Mouse (Mus musculus): Measurements from ENCODE around the gene Eps8l1.
"Not testable (repeated sequence)": the region's sequence is repeated elsewhere in the genome, so short reads cannot be mapped to it uniquely, and the experiment has no call there.

The Eps8l1 gene

DNA sequence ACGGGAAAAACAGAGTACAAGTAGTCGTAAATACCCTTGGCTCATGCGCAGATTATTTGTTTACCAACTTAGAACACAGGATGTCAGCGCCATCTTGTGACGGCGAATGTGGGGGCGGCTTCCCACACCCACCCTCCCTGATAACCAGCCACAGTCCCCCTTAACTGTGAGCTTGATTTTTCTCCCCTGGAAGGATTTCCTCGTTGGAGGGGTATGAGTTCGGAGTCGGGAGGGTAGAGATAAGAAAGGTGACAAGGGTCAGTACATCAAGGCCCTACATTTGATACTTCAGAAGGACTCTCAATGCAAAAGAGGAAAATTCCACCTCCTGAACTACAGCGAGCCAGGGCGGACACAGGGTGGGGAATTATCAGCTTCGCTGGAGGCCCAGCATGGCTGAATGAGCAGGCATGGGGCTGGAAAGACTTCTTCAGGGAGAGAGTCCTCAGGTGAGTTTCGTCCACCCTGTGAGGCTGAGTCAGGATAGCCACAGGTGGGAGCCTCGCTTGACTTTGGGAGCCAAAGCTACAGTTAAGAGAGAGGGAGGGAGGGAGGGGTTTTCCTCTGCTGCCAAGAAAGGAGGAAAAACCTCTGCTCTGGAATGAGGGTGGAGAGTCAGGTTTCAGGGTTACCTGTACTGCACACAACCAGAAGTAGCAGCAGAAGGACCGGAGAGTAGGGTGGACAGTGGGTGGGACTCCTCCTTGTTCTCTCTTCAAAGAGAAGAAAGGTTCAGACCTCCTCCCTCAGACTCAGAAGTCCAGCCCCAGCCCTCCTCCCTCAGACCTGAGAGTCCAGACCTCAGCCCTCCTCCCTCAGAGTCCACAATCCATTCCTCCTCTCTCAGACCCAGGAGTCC is at the start of gene Eps8l1:
TSS of gene Eps8l1 (plus strand) at position 99 of the 859 bp plus-strand sequence.
- DNase-seq (ENCODE audit: low spot score), result no peak

DNA sequence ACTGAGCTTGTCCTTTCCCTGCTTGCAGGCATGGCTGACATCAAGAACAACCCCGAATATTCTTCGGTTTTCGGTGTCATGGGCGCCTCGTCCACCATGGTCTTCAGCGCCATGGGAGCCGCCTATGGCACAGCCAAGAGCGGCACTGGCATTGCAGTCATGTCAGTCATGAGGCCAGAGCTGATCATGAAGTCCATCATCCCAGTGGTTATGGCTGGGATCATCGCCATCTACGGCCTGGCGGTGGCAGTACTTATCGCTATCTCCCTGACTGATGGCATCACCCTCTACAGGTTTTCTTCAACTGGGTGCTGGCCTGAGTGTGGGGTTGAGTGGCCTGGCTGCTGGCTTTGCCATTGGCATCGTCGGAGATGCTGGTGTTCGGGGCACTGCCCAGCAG is 48.1 kb upstream of the Eps8l1 start:
- DNase-seq (ENCODE audit: low spot score), result not testable (repeated sequence)

DNA sequence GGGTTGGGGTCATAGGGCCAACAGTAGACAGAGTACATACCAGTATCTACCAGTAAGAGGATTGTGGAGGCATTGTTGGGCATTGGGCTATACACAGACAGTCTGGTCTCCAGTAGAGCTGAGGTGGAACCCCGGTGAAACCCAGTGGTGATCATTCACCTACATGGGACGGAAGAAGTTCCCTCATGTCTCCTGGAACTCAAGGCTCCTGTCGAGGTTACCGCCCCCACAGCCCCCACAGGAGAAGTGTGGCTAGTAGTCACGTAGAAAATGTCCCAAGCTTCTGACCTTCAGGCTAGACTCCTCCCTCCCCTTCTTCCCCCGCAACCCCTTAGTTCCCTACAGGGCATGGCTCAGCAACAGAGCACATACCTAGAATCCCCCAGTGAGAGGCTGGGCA is 40.8 kb upstream of the Eps8l1 start:
- no peak for DNase-seq (ENCODE audit: low spot score)

DNA sequence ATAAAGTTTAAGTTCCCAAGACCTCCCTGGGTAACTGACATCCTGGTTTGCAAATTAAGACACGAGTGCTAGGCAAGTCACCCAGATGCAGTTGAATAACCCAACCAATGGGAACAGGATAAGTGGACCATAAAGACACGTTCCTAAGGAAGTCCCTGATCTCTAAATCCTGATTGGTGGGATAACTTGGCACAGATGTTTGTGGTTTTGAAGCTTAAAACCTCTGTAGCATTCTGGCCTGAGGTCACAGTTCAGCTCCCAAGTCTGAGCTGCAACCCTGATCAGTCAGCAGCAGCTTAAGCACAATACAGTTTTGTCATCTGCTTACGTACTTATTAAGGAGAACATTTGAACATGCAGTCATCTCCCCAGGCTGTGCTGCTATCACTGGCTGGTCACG is 40.2 kb upstream of the Eps8l1 start:
- DNase-seq (ENCODE audit: low spot score), result no peak

DNA sequence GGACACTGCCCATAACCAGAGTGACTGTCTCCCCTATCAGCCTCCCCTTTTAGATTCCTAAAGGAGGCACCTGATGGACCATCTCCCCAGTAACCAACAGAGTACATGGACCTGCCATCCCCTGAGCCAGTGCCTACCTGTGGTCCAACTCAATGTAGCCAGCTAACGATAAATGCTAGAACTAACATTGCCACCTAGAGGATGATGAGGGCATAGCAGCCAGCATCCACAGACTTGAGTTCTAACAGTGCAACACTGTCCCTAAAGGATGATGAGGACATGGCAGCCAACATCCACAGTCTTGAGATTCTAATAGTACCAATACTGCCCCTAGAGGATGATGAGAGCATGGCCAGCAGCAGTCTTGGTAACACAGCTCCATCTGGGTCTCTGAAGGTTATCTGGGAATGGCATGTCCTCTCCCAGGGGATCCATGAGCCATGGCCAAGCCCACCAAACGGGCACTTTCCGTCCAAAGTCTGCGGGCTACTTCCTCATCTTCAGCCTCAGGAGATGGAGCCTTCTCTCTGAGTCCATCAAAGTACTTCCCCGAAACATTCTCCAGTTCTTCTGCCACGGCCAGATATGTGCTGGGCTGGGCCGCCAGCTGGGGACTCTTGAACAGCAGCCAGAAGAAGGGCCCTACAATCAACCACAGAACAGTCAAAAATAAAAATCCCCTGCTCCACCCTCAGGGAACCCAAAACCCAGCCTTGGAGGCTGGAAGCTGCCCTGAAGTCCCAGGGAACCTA is 33.1 kb upstream of the Eps8l1 start:
- DNase-seq (ENCODE audit: low spot score), result peak; percentile 75

DNA sequence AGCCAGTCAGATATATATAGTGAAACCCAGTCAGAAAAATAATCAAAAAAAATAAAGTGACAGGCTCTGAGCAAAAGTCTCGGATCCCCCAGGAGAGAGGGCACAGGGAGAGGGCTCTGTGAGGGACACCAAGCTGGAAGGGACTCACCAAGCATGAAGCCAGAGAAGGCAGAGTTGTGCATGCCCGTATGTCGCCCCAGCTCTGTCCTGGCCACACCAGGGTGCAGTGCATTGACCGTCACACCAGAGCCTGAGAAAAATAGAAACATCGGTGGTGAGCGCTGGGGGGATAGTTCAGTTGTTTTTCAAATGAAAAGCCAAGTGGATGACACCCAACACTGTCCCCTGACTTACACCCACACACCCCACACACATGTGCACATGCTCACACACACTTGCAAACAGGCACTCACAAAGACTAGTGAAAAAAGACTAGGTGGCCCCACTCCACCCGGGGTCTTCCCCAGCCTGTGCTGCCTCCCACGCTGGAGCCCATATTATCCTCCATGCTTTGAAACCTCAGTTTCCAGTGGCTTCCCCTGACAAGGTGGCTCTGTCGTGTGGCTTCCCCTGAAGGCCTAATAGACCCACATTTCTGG is 30.1 kb upstream of the Eps8l1 start:
- no peak for DNase-seq (ENCODE audit: low spot score)

DNA sequence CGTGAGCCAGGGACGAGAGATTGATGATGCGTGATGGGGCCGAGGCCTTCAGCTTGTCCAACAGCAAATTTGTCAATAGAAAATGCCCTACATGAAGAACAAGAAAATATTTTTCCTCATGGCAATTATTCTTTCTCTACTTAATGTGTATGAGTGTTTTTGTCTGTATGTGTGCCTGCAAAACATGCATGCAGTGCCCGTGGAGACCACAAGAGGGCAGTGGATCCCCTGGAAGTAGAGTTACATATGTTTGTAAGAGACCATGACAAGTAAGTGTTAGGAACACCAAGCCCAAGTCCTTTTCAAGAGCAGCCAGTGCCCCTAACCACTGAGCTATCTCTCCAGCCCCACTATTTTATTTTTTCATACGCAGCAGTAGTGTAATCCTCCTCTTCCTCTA is 28.9 kb upstream of the Eps8l1 start:
- peak; percentile 61 for DNase-seq (ENCODE audit: low spot score)

DNA sequence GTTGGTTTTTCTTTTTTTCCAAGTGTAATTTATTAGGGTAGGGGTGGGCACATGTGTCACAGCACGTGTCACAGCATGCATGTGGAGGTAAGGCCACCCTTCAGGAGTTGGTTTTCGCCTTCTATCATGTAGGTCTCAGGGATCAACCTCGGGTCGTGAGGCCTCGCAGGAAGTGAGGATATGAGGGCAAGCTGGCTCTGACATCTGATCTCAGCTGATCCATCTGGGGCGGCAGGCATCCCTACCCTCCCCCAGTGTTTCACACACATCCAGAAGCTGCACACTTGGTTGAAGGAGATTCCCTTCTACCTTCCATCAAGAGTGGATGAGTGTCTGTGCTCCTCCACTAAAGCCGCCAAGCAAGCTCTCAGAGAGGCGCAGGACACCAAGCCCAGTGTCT is 28.4 kb upstream of the Eps8l1 start:
- no peak for DNase-seq (ENCODE audit: low spot score)

DNA sequence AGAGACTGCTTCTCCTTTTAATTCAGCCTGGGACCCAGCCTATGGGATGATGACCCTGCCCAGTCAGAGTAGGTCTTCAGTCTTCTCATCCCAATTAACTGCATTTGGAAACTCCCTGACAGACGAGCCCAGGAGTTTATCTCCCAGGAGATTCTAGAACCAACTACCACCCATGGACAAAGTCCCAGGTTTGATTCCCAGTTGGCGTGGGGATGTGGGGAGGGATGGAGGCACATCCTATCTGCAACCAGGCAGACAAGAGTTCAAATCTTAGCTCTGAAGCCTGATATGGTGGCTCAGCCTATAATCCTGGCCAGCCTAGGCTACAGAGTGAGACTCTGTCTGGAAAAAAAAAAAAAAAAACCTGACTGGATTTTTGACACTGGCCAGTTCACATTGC is 22.8 kb upstream of the Eps8l1 start:
- DNase-seq (ENCODE audit: low spot score), result no peak

DNA sequence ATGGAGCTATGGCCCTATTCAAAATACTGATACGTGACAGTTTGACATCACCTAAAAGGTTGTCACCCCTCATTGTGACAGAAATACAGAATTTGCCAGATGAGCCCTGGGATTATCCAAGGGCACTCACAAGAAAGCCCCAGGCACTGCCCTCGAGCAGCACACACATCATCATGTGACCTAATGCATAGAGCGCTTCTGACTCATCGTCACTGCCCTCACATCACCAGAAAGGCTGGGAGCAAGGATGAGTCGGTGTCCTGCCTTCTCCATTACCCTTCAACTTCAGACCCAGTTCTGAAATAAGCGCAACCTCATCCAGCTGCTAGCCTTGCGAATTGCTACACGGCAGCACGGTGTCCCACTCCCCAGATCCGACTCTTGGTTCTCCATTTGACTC is 19.9 kb upstream of the Eps8l1 start:
- no peak for DNase-seq (ENCODE audit: low spot score)

DNA sequence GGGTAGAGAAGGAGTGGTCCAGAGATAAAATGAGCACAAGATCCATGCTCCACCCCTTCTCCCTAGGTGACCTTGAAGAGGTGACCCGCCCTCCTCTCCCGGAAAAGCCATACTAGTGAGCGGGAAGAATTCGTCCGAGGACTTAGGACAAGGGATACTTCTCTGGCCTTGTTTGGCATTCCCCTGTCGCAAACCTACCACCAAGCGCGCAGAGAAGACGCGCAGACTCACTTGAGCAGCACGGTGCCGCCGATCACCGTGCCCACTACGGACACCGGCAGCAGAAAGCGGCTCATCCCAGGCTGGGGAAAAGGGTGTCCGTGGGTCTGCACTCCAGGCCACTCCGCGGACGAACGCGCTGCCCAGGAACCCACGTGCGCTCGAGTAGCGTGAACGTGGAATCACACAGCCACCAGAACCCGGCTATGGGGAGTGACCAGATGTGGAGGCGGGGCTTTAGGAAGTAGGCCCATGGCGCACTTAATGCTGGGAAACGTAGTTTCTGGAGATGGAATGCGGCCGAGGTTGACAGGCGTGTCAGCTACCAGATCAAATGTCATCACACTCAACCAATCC is 15.2 kb upstream of the Eps8l1 start, which contains the start of gene Rdh13:
TSS of gene Rdh13 (minus strand) at position 434 of the 576 bp plus-strand sequence.
- DNase-seq (ENCODE audit: low spot score), result peak; percentile 68

DNA sequence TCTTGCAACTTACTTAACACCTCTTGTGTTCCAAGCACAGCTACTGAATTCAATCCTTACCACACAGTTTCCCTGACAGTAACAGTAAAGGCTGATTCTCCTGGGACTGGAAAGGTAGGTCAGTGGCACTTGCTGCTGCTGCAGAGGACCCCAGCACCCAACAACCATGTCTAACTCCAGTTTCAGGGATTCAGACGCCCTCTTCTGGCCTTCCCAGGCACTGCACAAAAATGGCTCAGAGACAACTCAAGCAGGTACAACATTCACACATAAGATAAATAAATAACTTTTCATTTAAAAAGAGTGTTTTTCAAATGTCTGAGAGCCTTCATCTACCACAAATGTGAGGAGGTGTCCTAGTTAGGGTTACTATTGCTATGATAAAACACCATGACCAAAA is 13.3 kb upstream of the Eps8l1 start:
- no peak for DNase-seq (ENCODE audit: low spot score)

DNA sequence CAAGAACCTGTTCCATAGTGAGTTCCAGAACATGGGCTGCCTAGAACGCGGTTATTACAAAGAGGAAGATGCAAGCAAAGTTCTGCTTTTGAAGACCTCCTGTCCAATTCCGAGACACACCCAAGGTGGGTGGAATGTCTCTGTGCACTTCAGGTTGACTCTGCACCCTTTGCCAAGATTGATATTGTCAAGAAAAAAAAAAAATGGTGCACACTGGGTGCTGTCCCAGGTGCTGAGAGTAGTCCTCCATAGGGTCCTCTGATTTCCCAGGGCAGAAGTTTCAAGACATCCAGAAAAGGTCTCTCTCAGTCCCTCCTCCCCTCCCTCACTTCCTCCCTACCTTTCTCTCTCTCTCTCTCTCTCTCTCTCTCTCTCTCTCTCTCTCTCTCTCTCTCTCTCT is 12.0 kb upstream of the Eps8l1 start:
- no peak for DNase-seq (ENCODE audit: low spot score)

DNA sequence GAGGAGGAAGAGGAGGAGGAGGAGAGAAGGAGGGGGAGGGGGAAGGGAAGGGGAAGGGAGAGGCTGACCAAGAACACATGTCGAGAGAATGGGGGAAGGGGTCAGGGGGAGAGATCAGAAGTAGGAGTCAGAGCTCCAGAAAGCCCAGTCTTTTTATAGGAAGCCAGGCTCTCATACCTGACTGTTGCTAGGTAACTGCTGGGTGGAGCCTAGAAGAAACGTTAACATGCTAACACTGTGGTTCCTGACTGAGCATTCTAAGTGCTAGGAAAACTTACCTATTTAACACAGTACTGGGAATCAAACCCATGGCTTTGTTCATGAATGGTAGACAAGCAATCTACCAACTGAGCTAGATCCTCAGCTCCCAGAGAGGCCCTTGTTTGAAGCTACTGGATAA is 11.3 kb upstream of the Eps8l1 start:
- DNase-seq (ENCODE audit: low spot score), result no peak

DNA sequence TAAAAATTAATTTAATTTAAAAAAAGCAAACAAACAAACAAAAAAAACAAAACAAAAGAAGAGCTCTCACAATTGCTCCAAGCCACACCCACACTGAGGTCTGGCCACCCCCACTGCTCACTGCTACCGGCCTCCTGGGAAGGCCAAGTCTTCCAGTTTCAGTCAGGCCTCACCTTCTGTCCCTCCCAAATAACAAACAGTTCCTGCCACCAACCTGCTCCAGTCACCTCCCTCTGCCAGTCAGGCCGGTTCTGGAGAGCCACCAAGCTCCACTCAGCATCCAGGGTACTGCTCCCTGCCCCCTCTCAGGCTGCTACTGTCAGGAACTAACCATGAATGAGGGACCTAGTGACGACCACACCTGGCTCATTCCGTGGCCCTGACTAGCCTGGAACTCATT is 7.8 kb upstream of the Eps8l1 start:
- DNase-seq (ENCODE audit: low spot score), result no peak

DNA sequence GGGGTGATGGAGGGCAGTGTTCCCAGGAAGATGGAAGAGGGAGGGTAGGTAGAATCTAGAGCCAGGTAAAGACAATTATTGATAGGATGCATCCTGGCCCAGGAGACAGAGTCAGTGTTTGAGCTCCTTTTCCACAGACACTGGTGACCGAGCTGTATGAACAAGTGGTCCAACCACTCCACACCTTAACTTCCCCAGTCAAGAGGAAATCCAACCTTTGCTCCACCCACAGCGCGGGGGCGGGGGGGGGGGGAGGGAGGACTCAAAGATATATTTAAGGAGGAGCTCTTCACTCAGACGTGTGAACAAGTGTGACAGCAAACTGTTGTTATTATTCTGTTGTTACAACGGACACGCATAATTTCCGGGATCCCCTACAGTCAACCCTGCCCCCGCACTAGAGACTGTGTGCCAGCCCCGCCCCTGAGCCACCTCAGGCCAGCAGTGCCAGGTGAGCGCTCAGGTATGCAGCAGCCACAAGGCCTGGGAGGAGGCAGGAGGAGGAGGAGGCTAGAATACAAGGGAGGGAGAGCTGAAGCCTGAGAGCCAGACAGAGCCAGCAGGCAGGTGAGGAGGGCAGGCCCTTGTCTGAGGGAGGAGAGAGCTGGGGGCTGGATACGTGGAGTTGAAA is 3.8 kb downstream of the Eps8l1 start:
- DNase-seq (ENCODE audit: low spot score), result no peak

DNA sequence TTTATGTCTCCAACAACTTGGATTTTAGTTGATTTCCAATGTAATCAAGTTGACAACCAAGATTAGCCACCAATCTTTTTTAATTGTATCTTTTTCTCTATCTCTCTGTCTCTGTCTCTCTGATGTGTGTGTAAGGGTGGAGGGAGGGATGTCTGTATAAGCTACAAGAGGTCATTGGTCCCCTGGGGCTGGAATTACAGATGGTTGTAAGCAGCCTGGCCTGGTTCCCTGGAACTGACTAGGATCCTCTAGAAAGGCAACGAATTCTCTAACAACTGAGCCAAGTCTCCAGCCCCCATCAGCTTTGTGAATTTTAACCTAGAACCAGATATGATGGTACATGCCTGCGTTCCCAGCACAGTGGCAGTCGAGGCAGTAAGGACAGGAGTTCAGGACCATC is 7.3 kb downstream of the Eps8l1 start:
- DNase-seq (ENCODE audit: low spot score), result no peak

DNA sequence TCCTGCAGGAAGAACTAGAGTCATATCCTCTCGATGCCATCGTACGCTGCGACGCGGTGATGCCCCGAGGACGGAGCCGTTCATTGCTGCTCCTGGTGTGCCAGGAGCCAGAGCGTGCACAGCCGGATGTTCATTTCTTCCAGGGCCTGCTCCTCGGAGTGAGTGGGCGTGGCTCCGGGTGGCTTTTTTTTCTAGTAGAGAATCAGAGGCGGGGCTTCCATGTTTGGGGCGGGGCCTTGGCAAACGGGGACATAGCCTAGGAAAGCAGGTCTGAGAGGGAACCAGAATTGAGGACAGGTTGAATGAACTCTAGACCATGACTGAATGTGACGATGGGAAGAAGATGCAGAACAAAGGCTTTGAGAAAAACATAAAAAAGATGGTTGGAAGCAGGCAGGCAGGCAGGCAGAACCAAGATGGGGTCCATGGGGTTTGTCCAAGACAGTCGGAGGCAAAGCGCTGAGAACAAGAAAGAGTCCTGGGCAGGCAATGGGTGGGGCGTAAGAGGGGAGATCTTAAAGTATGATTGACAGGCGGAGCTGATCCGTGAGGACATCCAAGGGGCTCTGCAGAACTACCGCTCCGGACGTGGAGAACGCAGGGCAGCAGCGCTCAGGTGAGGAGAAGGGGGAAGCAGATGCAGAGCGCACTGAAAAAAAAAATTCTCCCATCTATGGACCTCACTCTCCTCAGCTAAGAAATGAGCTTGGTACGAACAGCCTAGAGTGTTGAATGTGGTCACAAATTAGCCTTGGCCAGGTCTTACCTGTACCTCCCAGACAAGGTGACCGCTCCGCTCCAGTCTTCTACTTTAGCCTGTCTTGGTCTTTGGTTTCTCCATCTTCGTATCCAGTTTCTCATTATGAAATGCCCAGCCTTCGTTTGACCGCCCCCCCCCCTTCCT is 10.1 kb downstream of the Eps8l1 start:
- no peak for DNase-seq (ENCODE audit: low spot score)

DNA sequence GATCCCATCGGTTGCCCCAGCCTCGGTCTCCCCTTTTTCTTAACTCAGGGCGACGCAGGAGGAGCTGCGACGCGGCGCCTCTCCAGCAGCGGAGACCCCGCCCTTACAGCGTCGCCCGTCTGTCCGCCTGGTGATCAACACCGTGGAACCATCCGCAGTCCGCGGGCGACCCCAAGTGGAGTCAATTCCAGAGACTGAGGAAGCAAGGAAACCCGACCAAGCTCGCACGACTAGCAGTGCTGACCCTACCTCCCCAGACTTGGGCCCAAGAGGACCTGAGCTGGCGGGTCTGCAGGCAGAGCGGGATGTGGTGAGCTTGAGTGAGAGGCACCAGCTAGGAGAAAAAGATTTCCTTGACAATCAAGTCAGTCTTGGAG is 10.7 kb downstream of the Eps8l1 start:
- no peak for DNase-seq (ENCODE audit: low spot score)

DNA sequence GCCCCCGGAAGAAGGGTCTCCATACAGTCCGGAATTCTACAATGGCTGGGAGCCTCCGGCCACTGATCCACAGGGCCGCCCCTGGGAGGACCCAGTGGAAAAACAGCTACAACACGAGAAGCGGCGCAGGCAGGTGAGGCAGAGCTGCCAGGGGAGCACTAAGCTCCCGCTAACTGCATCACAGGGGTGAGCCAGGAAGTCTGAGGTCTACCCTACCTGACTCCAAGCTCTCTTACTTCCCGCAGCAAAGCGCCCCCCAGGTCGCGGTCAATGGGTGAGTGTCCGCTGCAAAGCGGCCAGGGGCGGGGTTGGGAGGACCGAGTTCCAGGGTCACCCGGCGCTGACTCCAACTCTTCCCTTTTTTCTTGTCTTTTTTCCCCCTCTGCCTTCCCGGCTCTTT is 13.5 kb downstream of the Eps8l1 start:
- DNase-seq (ENCODE audit: low spot score), result no peak

Data from spleen, adult 12 weeks (tissue).